Mouse (Mus musculus): Measurements from ENCODE around the gene Dnajb13. TPM values are rescaled to one million over a fixed set of nuclear protein-coding genes. Genes with fewer than 3 reads are reported as not detected.

Dnajb13 gene
- polyA plus RNA-seq, 1 experiment from 2014 or later: 0.18 TPM

DNA sequence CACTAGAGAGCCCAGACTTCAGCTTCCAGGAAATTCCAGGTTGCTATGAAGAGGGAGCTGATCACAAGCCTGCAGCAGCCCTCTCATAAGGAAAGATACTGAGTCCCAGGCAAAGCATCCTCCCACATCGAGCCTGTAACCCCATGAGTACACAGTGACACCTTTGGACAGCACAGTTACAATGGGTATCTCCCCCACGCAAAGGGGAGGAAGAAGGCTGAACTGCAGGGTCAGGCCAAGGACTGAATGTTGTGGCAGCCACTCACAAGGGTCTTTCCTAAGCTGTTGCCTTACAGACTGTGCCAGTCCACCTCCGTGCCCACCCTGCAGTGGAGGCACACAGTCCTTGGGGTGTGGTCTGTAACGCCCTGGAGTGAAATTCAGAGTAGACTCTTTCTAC, 8.3 kb downstream of the Dnajb13 start:
- H3K27ac ChIP-seq: no peak overlapping the region
- H3K4me3 ChIP-seq: no peak overlapping the region
- no peak overlapping the region for H3K9ac ChIP-seq
- H3K9me3 ChIP-seq: no peaks in the 10 kb centered on the region
- H3K4me1 ChIP-seq: no peaks in the 10 kb centered on the region
- WGBS: 69% methylated on average over 4 of the region's 4 CpGs
- H3K27me3 ChIP-seq: no peaks in the 10 kb centered on the region
- ATAC-seq (ENCODE audit: insufficient number of reproducible peaks, insufficient read depth, low FRiP score, low TSS enrichment, low read depth): no peak
- no peak overlapping the region for H3K4me2 ChIP-seq
- H3K36me3 ChIP-seq: no peaks in the 10 kb centered on the region

DNA sequence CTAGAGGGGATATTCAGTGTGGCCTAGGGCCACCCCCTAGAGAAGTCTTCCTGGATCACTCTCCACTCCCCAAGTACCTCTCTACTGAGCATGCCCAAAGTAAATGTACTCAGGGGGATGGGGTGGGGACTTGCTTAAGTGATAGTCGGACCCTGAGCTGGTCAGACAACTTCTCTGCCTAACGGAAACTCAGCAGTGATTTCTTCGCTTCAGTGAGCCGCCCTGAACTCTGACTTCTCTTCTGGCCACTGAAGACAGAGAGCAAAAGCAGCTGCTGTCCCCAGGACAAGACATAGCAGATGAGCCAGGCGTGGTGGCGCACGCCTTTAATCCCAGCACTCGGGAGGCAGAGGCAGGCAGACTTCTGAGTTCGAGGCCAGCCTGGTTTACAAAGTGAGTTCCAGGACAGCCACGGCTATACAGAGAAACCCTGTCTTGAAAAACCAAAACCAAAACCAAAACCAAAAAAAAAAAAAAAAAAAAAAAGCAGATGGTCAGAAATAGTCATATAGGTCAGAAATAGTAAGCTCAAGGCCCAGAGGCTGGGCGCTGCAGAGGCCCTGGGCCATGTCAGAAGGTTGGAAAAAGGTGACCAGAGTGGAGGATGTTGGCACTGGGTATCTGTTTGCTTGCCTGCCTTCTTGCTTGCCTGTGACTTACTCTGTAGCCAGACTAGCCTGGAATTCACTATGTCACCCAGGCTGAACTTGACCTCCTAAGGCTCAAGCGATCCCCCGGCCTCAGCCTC, 9.8 kb downstream of the Dnajb13 start:
- 80% methylated on average over 13 of the region's 13 CpGs for WGBS
- no peak for ATAC-seq (ENCODE audit: insufficient number of reproducible peaks, insufficient read depth, low FRiP score, low TSS enrichment, low read depth)
- Histone ChIP-seq H3K36me3 (0 out of 2 replicates have a peak, but pooled peaks cover under 1% of the 10 kb centered on the region), H3K4me1 (no peaks in the 10 kb centered on the region), H3K4me3 (no peak overlapping the region), H3K27ac (no peak overlapping the region), H3K27me3 (no peaks in the 10 kb centered on the region), H3K9ac (no peak overlapping the region), H3K4me2 (no peak overlapping the region), H3K9me3 (no peaks in the 10 kb centered on the region)

DNA sequence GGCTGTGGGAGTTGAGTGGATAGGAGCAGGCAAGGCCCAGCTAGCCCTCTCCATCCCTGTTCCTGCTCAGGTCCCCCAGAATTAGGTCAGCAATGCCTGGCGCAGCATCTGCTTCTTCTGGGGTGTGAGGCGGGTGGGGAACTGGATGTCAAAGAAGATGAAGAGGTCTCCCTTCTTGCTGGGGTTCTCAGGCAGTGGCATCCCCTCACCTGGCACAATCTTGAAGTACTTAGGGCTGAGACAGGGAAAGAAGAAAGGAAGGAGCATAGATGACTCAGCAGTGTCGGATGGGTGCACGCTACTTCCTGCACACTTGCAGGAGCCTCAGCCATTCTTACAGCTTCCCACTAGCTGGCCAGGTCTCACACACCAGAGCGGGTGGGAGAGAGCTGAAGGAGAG, 11.7 kb downstream of the Dnajb13 start:
- Histone ChIP-seq H3K9ac (no peak overlapping the region), H3K4me1 (no peaks in the 10 kb centered on the region), H3K9me3 (no peaks in the 10 kb centered on the region), H3K4me2 (no peak overlapping the region), H3K4me3 (no peak overlapping the region), H3K36me3 (peaks cover 19% of the 10 kb centered on the region), H3K27me3 (no peaks in the 10 kb centered on the region), H3K27ac (no peak overlapping the region)
- WGBS: 88% methylated on average over 5 of the region's 5 CpGs
- ATAC-seq (ENCODE audit: insufficient number of reproducible peaks, insufficient read depth, low FRiP score, low TSS enrichment, low read depth): no peak

DNA sequence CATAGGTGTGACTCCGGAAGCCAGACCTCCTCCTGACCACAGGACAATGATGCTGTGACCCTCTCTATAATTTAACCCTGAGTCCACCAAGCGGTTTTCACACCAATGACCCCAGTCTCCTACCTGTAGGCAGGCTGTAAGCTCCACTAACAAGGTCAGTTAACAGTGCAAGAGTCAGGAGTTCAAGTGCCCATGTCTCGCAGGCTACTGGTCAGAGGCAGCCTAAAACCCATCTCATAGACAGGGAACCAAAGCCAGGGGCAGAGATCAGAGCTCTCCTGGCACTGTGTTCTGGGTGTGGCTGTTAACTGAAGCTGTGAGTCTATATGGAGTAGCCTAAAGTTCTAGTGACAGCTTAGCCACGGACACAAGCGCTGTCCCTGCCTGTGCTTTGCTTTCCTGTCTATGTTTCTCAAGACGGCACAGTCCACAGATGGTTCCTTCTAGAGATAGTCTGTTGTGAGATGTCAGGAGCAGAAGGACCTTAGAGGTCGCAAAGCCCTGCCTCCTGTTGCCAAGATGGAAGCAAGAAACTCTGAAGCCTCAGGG, 12.3 kb downstream of the Dnajb13 start:
- H3K4me1 ChIP-seq: no peaks in the 10 kb centered on the region
- no peak overlapping the region for H3K4me3 ChIP-seq
- H3K36me3 ChIP-seq: peaks cover 26% of the 10 kb centered on the region
- WGBS: 82% methylated on average over 7 of the region's 7 CpGs
- ATAC-seq (ENCODE audit: insufficient number of reproducible peaks, insufficient read depth, low FRiP score, low TSS enrichment, low read depth): no peak
- H3K9ac ChIP-seq: no peak overlapping the region
- no peak overlapping the region for H3K27ac ChIP-seq
- no peak overlapping the region for H3K4me2 ChIP-seq
- H3K27me3 ChIP-seq: no peaks in the 10 kb centered on the region
- H3K9me3 ChIP-seq: no peaks in the 10 kb centered on the region

DNA sequence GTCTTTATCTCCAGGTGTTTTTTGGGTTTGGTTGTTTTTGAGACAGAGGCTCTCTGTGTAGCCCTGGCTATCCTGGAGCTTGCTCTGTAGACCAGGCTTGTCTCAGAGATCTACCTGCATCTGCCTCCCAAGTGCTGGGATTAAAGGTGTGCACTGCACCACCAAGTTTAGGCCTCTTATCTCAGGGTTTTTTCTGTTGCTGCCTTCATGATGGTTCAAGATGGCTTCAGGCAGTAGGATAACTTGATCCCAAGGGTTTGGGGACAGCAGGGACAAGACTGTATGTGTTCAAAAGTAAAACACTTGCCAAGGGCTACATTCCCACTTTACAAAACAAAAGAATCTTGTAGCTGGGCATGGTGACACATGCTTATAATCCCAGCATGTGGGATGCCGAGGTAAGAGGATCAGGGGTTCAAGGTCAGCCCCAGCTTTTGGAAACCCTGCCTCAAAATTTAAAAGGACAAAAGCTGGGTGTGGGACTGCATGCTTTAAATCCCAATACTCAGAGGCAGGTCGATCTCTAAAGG, 12.9 kb downstream of the Dnajb13 start:
- ATAC-seq (ENCODE audit: insufficient number of reproducible peaks, insufficient read depth, low FRiP score, low TSS enrichment, low read depth): no peak
- no peak overlapping the region for H3K9ac ChIP-seq
- no peak overlapping the region for H3K4me2 ChIP-seq
- H3K9me3 ChIP-seq: no peaks in the 10 kb centered on the region
- peaks cover 2% of the 10 kb centered on the region; the same call in 1 of the 2 replicates for H3K4me1 ChIP-seq
- 53% methylated on average over 2 of the region's 2 CpGs for WGBS
- H3K27me3 ChIP-seq: no peaks in the 10 kb centered on the region
- H3K36me3 ChIP-seq: peaks cover 31% of the 10 kb centered on the region
- H3K27ac ChIP-seq: no peak overlapping the region
- H3K4me3 ChIP-seq: no peak overlapping the region

DNA sequence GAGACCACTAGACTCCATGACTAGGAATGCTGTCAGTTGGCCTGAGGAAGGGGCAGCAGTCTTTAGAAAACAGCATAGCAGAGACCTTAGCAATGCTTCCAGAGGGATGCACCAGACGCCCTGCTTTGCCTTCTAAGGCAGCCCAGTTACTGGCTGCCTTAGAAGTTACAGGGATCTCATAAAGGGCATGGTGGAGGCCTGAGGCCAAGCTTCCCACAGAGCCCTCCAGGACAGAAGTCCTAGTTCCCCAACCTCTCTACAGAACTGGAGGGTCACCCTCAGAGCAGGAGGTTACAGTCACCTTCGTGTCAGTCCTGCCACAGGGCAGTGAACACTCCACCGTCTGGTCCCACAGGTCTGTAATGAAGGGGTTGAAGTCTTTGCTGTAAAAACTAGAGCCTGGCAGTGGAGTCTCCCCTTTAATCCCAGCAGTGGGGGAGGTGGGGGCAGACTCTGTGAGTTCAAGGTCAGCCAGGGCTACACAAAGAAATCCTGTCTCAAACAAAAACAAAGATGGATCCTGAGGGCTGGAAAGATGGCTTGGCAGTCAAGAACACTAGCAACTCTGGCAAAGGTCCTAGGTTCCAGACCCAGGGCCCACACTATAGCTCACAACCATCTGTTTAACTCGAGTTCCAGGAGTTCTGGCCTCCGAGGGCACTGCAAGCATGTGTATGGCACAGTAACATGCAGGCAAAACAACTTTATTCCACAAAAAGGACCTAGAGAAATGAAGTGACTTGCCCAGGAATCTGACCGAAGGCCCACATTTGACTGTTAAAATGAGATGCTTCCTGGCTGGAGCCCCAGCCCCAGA, 13.5 kb downstream of the Dnajb13 start:
- H3K36me3 ChIP-seq: peaks cover 36% of the 10 kb centered on the region
- 70% methylated on average over 6 of the region's 6 CpGs for WGBS
- H3K4me3 ChIP-seq: no peak overlapping the region
- no peaks in the 10 kb centered on the region for H3K27me3 ChIP-seq
- H3K9me3 ChIP-seq: no peaks in the 10 kb centered on the region
- H3K9ac ChIP-seq: no peak overlapping the region
- peaks cover 9% of the 10 kb centered on the region for H3K4me1 ChIP-seq
- ATAC-seq (ENCODE audit: insufficient number of reproducible peaks, insufficient read depth, low FRiP score, low TSS enrichment, low read depth): no peak
- H3K4me2 ChIP-seq: no peak overlapping the region
- H3K27ac ChIP-seq: no peak overlapping the region

DNA sequence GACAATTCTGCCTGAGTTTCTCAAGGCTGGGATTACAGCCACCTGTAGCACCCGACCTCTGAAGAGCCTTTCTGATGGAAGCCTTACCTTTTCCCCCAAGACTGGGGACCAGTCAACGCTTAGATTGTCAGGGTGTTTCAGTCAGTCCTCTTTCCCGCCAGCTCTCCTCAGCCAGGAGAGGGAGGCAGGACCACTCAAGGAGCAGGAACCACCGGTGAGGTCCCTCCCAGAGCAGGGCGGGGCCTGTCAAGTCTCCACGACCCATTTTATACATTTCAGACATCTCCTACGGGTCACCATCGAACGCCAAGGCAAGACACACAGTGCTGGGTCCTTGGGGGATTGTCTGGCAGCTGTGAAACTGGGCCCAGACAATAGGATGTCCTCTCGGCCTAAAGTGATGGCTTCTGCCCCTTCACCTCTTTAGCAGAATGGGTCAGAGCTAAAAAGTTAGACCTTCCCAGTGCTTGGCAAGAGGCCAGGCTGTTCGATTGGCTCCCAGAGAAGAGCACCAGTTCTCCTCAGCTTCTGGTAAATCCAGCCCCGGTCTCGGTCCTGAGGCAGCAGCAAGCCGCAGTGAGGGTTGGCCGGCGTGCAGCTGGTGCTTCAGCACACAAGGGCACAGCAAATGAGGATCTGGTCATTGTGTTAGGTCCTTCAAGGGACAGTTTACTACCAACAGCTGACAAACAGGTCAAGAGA, 14.3 kb downstream of the Dnajb13 start:
- WGBS: 74% methylated on average over 16 of the region's 16 CpGs
- Histone ChIP-seq H3K9me3 (no peaks in the 10 kb centered on the region), H3K36me3 (peaks cover 36% of the 10 kb centered on the region), H3K4me1 (peaks cover 17% of the 10 kb centered on the region), H3K27me3 (no peaks in the 10 kb centered on the region), H3K9ac (no peak overlapping the region), H3K27ac (peak overlapping the region; percentile 1; the same call in 1 of the 2 replicates), H3K4me3 (no peak overlapping the region), H3K4me2 (no peak overlapping the region)
- ATAC-seq (ENCODE audit: insufficient number of reproducible peaks, insufficient read depth, low FRiP score, low TSS enrichment, low read depth): no peak

DNA sequence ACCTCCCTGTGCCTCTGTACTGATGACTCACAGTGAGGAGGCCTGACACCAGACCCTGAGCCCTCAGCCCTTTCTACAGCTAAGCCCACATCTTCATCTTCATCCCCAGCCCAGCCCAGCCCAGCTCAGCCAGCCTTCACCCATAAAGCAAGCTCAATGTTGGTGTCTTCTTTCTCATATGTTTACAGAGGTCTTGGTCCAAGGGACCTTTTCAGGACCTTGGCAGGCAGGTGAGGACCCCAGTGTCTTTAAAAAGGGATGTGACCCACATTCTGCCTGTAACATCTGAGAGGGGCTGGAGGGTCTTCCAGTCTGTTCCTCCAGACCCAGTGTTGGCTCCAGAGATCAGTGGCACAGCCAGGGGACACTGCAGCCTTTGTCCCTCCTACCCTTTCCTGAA, 15.3 kb downstream of the Dnajb13 start:
- H3K9me3 ChIP-seq: no peaks in the 10 kb centered on the region
- H3K4me1 ChIP-seq: peaks cover 27% of the 10 kb centered on the region
- H3K27ac ChIP-seq: no peak overlapping the region
- H3K9ac ChIP-seq: no peak overlapping the region
- peaks cover 36% of the 10 kb centered on the region for H3K36me3 ChIP-seq
- no peaks in the 10 kb centered on the region for H3K27me3 ChIP-seq
- no peak overlapping the region for H3K4me3 ChIP-seq
- H3K4me2 ChIP-seq: no peak overlapping the region
- no peak for ATAC-seq (ENCODE audit: insufficient number of reproducible peaks, insufficient read depth, low FRiP score, low TSS enrichment, low read depth)

DNA sequence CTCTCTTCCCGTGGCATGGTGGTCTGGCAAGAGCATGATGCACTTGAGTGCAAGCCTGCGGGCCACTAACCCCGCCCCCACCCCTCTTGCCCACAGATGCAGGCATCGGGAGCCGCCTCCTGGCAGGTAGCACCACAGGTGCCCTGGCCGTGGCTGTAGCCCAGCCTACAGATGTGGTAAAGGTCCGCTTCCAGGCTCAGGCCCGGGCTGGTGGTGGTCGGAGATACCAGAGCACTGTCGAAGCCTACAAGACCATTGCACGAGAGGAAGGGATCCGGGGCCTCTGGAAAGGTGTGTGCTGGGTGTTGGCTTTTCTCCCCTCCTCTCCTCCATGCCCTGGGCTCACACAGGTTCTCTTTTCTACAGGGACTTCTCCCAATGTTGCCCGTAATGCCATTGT, 16.8 kb downstream of the Dnajb13 start:
- Histone ChIP-seq H3K4me1 (peaks cover 39% of the 10 kb centered on the region), H3K27ac (no peak overlapping the region), H3K4me2 (no peak overlapping the region), H3K27me3 (no peaks in the 10 kb centered on the region), H3K9me3 (no peaks in the 10 kb centered on the region), H3K4me3 (no peak overlapping the region), H3K9ac (no peak overlapping the region), H3K36me3 (peaks cover 36% of the 10 kb centered on the region)
- ATAC-seq (ENCODE audit: insufficient number of reproducible peaks, insufficient read depth, low FRiP score, low TSS enrichment, low read depth): no peak
- 89% methylated on average over 13 of the region's 13 CpGs for WGBS

DNA sequence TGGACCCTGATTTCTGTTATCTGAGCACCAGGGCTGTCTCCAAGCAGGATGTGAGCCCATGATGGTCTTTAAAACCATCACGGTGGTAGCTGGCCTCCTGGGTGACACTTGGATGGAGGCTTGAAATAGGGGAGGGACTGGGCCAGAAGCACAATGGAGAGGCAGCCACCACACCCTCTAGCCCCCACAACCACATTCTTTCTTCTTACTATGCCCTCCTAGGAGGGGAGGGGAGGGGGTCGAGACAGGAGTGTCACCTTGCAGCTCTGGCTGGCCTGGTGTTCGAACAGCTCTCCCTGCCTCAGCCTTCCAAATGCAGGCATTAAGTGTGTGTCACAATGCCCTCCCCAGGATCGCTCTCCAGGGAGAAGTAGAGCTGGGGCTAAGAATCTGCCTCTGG, 17.4 kb downstream of the Dnajb13 start:
- Histone ChIP-seq H3K36me3 (peaks cover 36% of the 10 kb centered on the region), H3K4me2 (no peak overlapping the region), H3K27me3 (no peaks in the 10 kb centered on the region), H3K9ac (no peak overlapping the region), H3K27ac (no peak overlapping the region), H3K9me3 (no peaks in the 10 kb centered on the region), H3K4me1 (peaks cover 43% of the 10 kb centered on the region), H3K4me3 (no peak overlapping the region)
- no peak for ATAC-seq (ENCODE audit: insufficient number of reproducible peaks, insufficient read depth, low FRiP score, low TSS enrichment, low read depth)
- 77% methylated on average over 4 of the region's 4 CpGs for WGBS

DNA sequence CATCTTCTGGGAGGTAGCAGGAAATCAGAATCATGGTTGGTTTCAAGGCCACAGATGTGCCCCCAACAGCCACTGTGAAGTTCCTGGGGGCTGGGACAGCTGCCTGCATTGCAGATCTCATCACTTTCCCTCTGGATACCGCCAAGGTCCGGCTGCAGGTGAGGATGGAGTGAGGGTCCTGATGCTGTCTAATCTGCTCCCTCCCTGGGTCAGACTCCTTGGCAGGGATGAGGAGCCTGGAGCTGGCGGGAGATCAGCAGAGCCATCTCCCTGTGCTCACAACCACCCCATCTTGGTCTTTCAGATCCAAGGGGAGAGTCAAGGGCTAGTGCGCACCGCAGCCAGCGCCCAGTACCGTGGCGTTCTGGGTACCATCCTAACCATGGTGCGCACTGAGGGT, 18.0 kb downstream of the Dnajb13 start:
- Histone ChIP-seq H3K27ac (no peak overlapping the region; the same call in 1 of the 2 replicates), H3K9me3 (no peaks in the 10 kb centered on the region), H3K27me3 (no peaks in the 10 kb centered on the region), H3K4me2 (peak overlapping the region; percentile 94; the same call in 1 of the 2 replicates), H3K4me1 (peaks cover 45% of the 10 kb centered on the region), H3K4me3 (no peak overlapping the region), H3K9ac (no peak overlapping the region), H3K36me3 (peaks cover 36% of the 10 kb centered on the region)
- ATAC-seq (ENCODE audit: insufficient number of reproducible peaks, insufficient read depth, low FRiP score, low TSS enrichment, low read depth): no peak
- 96% methylated on average over 9 of the region's 9 CpGs for WGBS
